Mouse (Mus musculus) left cerebral cortex, postnatal 25 days (tissue): ENCODE results near the gene Lats2. TPM values are rescaled to one million over a fixed set of nuclear protein-coding genes. Genes with fewer than 3 reads are reported as not detected.
"Not testable (repeated sequence)": the region's sequence is repeated elsewhere in the genome, so short reads cannot be mapped to it uniquely, and the experiment has no call there.

Experiments used
- DNase-seq, 2 experiments: peaks; one replicate each; pipeline ENCODE4 v3.0.0; 2022; ENCODE audit warnings: low spot score in 2 of 2, mixed read lengths in 1 of 2
- intact Hi-C: fragments of 180-260 bp; cut with DNase I; formaldehyde crosslinking; loops from one replicate; pipeline ENCODE4 v1.15.1; 2025
- total RNA-seq, 2 experiments: library from RNA; stranded (reverse); gene quantifications; 2 replicates each; pipeline ENCODE4 v1.2.3; 2021

Lats2 gene
- total RNA-seq, 2 experiments from 2014 or later = 14.2 to 15.4 TPM

- no peak for DNase-seq
- intact Hi-C loops = no loop called here
Observed at GRCm38 (mm10) chr14:57705075-57705474, 53.1 kb downstream of the Lats2 start.

- DNase-seq = no peak
- intact Hi-C loops = no loop called here
Observed at GRCm38 (mm10) chr14:57701915-57702477, 56.2 kb downstream of the Lats2 start.

DNA sequence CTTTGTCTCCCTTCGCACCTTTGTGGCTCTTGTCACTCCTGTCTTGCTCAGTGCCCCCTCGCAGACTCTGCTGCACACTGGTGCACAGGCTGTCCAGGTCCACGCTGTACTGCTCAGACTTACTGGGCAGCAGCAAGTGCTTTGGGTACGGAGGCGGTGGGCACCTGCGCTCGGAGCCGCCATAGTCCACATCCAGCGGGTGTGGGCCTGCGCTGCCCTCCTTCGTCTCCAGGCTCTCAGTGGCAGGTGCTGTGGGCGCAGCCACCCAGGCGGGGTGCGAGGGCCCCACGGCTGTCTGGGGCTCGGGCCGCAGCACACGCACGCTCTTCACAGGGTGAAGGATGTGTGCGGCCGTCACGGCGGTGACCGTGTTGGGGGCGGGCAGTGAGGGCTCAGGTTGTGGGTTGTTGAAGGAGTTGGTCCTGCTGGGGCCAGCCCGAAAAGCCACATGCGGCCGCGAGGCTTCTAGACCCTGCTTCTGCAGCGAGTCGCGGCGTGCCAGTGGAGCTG is 58.7 kb downstream of the Lats2 start:
- intact Hi-C loops = no loop called here
- DNase-seq = no peak

- DNase-seq = no peak
- intact Hi-C loops = no loop called here
Observed at GRCm38 (mm10) chr14:57699016-57699415, 59.2 kb downstream of the Lats2 start.

- intact Hi-C loops = no loop called here
- DNase-seq = no peak
Observed at GRCm38 (mm10) chr14:57696066-57696465, 62.1 kb downstream of the Lats2 start.

- intact Hi-C loops = no loop called here
- DNase-seq = no peak
Observed at GRCm38 (mm10) chr14:57695550-57695949, 62.6 kb downstream of the Lats2 start.

DNA sequence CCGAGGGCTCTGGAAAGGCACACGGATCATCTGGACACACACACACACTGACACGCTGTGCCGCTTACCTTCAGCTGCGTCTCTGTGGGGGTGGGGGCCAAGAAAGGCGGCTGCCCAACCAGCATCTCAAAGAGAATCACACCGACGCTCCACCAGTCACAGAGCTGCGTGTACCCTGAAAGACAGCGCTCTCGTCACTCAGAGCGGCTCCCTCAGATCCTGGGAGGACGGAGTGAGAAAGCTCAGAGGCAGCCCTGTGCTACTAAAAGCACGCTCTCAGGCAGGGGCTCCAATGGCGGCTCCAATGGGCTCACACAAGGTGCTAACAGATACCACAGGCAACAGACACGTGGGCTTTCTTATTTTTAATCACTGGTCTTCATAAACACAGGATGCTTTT is 63.9 kb downstream of the Lats2 start:
- DNase-seq = no peak
- intact Hi-C loops = no loop called here

DNA sequence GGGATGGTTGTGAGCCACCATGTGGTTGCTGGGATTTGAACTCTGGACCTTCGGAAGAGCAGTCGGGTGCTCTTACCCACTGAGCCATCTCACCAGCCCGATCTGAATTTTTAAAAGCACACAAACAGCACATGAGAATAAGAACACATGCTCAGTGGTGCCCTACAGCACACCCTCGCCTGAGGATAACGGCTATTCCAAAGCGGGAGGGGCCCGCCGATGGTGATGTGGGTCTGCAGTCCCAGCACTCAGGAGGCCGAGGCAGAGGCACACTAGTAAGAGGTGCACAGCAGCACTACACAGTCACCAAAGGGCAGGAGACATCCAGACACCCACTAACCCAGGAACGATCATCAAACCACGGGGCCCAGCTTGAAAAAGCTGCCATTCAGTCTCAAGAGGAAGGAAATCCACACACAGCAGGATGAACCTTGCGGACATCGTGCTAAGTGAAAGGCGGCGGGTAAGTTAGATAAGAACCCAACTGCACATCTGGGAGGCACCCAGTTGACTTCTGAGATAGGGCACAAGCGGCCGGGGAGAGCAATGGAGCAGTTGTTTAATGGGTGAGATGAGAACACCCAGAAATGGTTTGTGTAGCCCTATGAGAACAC is 65.6 kb downstream of the Lats2 start:
- no peak for DNase-seq
- intact Hi-C loops = no loop called here

DNA sequence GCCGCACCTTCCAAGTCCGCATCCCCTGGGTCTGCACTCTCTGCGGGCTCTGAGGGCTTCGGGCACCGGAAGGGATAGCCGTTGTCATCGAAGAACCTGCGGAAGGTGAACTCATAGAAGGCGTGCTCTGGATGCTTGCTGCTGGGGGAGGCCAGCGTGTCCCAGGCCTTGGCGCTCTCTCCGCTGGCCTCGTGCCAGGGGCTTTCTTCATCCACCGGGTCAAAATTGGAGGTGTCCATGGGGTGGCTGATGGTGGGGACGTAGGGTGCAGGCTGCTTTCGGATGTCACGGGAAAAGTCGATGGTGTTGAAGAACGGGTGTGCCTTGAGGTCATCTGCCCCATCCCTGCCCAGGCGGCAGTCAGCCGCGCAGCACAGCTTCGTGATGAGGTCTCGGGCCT is 66.9 kb downstream of the Lats2 start:
- intact Hi-C loops = no loop called here
- DNase-seq = no peak

GRCm38 (mm10) chr14:57690681-57691080 is 67.5 kb downstream of the Lats2 start:
- intact Hi-C loops = no loop called here
- no peak for DNase-seq

DNA sequence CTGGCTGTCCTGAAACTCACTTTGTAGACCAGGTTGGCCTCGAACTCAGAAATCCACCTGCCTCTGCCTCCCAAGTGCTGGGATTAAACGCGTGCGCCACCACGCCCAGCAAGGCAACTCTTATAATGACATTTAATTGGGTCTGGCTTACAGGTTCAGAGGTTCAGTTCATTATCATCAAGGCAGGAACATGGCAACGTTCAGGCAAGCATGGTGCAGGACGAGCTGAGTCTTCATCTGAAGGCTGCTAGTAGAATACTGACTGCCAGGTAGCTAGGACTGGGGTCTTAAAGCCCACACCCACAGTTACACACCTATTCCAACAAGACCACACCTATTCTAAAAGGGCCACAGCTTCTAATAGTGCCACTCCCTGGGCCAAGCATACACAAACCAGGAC is 70.1 kb downstream of the Lats2 start:
- DNase-seq = not testable (repeated sequence)
- intact Hi-C loops = loop anchor here (5.0 kb wide), 1 partner anchor 59 kb away; the partner anchor contains the start of gene Gm49361

DNA sequence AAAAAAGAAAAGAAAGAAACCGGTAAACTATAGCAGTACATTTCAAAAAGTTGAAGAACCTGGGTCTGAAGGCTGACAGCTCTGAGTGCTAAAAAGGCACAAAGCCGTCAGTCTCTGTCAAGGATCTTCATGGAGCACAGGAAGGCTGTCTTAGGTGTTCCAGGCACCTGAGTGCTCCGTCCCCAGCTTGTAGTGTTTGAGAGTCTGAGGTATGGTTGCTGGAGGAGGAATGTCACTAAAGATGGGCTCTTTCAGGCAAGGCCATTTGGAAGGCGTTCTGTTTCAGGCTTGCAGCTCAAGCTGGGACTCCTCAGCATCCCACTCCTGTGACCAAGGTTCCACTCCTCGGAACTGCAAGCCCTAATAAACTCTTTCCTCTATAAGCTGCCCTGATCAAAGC is 70.7 kb downstream of the Lats2 start:
- DNase-seq = no peak
- intact Hi-C loops = loop anchor here (5.0 kb wide), 1 partner anchor 60 kb away; the partner anchor contains the start of gene Gm49361

GRCm38 (mm10) chr14:57686647-57687046 is 71.5 kb downstream of the Lats2 start:
- intact Hi-C loops = loop anchor here (5.0 kb wide), 1 partner anchor 61 kb away; the partner anchor contains the start of gene Gm49361
- DNase-seq = no peak

DNA sequence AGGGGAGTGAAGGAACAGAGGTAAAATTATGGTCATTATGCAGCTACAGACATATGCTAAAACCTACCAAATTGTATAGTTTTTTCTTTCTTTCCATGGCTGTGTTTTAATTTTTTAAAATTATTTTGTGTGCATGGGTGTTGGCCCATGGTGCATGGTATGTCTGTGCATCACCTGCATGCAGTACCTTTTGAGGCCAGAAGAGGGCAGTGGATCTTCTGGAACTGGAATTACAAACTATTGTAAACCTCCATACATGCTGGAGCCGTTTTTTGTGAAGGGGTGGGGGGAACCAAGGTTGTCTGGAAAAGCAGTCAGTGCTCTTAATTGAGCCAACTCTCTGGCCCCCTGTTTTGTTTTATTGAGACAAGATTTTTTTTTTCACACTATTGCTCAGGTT is 73.6 kb downstream of the Lats2 start:
- peak; percentile 37 to 49 for DNase-seq
- intact Hi-C loops = loop anchor here (5.0 kb wide), 2 partner anchors 113 to 1428 kb away; partner anchors contain the start of gene Sap18

DNA sequence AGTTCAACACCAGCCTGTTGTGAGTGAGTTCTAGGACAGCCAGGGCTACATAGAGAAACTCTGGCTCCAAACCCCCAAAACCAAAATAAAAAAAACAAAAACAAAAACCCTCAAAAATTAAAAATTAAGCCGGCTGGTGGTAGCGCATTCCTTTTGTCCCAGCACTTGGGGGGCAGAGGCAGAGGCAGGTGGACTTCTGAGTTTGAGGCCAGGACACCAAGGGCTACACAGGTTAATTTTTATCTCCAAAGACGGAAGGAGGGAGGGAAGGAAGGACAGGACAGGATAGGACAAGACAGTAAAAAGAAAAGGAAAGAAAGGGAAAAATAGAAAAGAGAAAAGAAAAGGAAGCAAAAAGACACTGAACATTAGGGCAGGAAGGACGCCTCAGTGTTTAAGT is 75.4 kb downstream of the Lats2 start:
- DNase-seq = no peak
- intact Hi-C loops = loop anchor here (5.0 kb wide), 2 partner anchors 115 to 1430 kb away; partner anchors contain the start of gene Sap18

DNA sequence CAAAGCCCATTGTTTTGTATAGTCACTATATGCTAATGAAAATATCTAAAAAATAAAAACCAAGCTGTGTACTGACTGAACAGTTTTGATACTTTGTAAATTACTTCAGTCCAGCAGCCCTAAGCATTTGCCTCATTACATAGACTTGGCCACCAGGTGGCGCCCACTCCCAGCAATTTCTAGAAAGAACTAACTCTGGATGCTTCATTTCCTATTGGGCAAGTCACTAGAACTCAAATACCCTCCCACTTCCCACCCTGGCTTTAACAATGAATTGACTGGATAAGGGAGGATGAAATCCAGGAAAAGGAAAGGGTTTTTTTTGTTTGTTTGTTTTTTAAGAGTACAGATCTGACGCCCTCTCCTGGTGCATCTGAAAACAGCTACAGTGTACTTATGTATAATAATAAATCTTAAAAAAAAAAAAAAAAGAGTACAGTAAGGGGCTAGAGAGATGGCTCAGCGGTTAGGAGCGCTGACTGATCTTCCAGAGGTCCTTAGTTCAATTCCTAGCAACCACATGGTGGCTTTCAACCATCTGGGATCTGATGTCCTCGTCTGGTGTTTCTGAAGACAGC is 78.1 kb downstream of the Lats2 start:
- peak; percentile 83 to 88 for DNase-seq
- intact Hi-C loops = loop anchor here (1.0 to 5.0 kb wide), 3 partner anchors 117 to 1432 kb away; partner anchors contain the start of gene Sap18

- no peak for DNase-seq
- intact Hi-C loops = no loop called here
Observed at GRCm38 (mm10) chr14:57679523-57679922, 78.7 kb downstream of the Lats2 start.

DNA sequence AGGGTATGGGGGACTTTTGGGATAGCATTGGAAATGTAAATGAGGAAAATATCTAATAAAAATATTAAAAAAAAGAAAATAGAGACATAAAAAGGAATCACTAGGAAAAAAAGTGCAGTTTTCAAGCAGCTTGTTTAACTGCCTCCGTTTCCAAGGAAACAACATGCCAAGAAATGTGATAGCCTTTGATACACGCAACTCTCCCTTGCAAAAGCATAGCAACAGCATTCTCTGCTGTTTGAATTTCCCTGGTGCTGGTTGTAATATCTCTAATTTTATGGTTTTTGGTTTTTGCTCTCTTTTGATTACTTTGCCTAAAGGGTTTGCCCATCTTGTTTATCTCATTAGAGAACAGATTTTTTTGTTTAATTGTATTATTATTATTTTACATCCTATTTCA is 82.7 kb downstream of the Lats2 start:
- intact Hi-C loops = no loop called here
- DNase-seq = no peak

DNA sequence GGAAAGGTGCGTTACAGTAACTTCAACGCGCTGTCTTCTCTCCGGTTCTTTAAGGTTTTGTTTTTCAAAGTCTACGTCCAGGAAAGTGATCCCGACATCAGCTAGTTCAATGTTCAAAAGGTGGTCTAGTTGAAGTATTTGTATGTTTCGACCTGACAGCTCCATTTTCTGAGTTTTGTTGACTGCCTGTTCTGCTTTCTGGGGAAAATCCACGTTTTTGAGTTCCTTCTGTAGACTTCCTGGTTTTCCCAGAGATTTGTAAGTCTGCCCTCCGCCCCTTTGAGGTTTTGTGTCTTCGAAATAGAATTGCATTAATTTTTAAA is 92.6 kb downstream of the Lats2 start:
- intact Hi-C loops = no loop called here
- DNase-seq = no peak

DNA sequence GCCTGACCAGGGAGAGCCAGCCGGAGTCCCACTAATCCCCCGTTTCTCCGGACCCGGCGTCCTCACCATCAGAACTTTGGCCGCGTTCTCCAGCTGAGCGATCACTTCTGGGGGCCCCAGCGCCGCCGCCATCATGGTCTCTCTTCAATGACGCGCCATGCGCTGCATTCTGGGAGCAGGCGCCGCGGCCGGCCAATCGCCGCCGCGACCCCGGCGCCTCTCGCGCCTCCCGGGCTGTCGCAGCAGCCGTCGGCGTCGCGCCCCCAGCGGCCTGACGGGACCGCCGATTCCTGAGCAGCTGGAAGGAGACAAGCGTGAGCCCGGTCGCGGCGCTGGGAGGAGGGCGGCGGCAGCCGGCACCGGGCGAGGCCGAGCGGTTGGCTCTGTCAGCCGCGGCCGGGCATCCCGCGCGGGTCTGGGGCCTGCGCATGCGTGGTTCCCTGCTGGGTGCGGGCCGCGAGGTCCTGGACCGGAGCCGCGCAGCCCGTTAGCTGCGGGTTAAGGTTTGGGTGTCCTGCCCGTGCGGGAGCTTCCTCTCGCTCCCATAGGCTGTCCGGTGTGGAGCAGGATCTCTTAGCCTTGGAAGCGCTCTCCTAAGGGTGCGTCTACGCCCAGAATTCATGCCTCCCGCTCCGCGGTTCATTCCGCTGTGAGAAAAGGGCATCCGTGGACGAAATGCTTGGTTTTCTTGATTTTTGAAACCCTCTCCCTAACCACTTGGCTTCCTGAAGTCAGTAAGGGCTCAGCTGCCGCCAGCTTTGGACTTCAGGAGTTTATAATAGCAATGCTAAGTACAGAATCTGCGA is 93.2 kb downstream of the Lats2 start, which contains the start of gene Xpo4:
Gene Xpo4, minus strand, starts transcription at position 609 of the 806 bp plus-strand sequence.
- intact Hi-C loops = no loop called here
- peak; percentile 87 to 91 for DNase-seq
